Mouse (Mus musculus): ENCODE results near the gene Eefsec. TPM values are rescaled to one million over a fixed set of nuclear protein-coding genes. Genes with fewer than 3 reads are reported as not detected.

Eefsec gene
- polyA plus RNA-seq (2017; shearing (Covaris generic)), result 55.2 TPM

GRCm38 (mm10) chr6:88446063-88447002, at the start of gene Eefsec:
Gene Eefsec (minus strand): TSS chr6:88446539.

GRCm38 (mm10) chr6:88465181-88465920, 19.0 kb upstream of the Eefsec start, which contains the start of gene Ruvbl1:
Gene Ruvbl1 (plus strand): TSS chr6:88465409.

DNA sequence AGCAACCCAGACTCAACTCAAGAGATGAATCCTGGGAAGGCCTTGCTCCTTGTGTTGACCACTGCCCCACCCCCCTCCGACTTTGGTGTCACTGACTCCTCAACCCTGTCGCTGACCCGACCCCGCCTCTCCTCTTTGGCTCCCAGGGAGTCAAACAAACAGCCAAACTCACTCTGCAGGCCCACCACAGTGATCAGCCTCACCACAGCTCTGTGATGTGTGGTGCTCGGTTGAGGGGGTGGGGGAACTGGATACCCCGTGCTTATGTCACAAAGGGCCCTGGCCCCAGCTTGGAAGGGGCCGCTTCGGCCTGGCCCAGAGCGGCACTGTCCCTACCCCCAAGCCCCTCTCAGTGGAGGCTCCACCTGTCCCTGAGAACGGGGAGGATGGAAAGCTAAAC, 224.4 kb downstream of the Eefsec start, which contains the start of gene Dnajb8:
Gene Dnajb8 (plus strand): TSS at position 301 of the 400 bp plus-strand sequence.

Other genes with a start within 250 kb of the Eefsec start
- not detected for gene Dnajb8, start 224.3 kb downstream of the Eefsec start, polyA plus RNA-seq (2017; shearing (Covaris generic))
- 86.4 TPM for gene Ruvbl1, start 18.9 kb upstream of the Eefsec start, polyA plus RNA-seq (2017; shearing (Covaris generic))
- gene Sec61a1, start 72.4 kb upstream of the Eefsec start, polyA plus RNA-seq (2017; shearing (Covaris generic)), result 281 TPM
- not detected for gene Kbtbd12, start 191.4 kb upstream of the Eefsec start, polyA plus RNA-seq (2017; shearing (Covaris generic))

All from inflammation-experienced regulatory T-cells, adult 16 weeks (primary cell).